In the genomic region with DNA sequence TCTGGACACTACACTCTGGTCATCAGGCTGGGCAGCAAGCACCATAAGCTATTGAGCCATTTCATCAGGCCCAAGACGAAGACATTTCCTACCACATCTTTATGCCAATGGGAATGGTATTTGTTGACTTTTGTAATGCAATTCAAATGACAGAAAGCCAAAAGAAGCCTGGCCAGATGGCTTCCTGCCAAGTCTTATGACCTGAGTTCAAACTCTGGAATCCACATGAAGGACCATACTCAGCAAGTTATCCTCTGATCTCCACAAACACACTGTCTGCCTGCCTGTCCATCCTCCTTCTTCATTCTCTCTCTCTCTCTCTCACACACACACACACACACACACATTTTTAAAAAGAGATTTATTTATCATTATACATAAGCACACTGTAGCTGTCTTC, we compare ENCODE assay signal across 11 mouse cellular contexts. TPM values are rescaled to one million over a fixed set of nuclear protein-coding genes. Genes with fewer than 3 reads are reported as not detected.
DNase-seq lines count a peak whose midpoint lies in the region; ATAC-seq lines count a peak whose summit lies in the region.
"Had no signal": no experiment of that assay in that cellular context is flagged by ENCODE, and none has a peak within 500 bp of the region (broad histone marks: within the 10 kb centered on the region; RNA-seq: fewer than 3 reads in every experiment).

No protein-coding gene starts in this region.

- H3K27ac ChIP-seq in heart, embryonic 16.5 days (ENCODE audit: low read length) = peak overlapping the region; percentile 51
- H3K27ac ChIP-seq in heart, embryonic 10.5 days = no peak overlapping the region
- H3K27ac ChIP-seq in lung, embryonic 16.5 days (ENCODE audit: low read length) = peak overlapping the region; percentile 53
- no peak overlapping the region for H3K27ac ChIP-seq in intestine, embryonic 16.5 days (ENCODE audit: low read length)
- H3K27ac ChIP-seq in forebrain, embryonic 11.5 days (ENCODE audit: low read depth, low read length) = no peak overlapping the region

- H3K4me2 ChIP-seq in heart, embryonic 16.5 days (ENCODE audit: low read depth, low read length) = no peak overlapping the region
- no peak overlapping the region for H3K4me2 ChIP-seq in lung, embryonic 16.5 days (ENCODE audit: low read depth, low read length)
- H3K4me2 ChIP-seq in intestine, embryonic 16.5 days (ENCODE audit: low read depth, low read length) = no peak overlapping the region
- H3K4me2 ChIP-seq in forebrain, embryonic 11.5 days (ENCODE audit: low read depth, low read length, severe bottlenecking) = no peak overlapping the region

- no peaks in the 10 kb centered on the region for H3K27me3 ChIP-seq in heart, embryonic 16.5 days (ENCODE audit: control insufficient read depth, insufficient read depth, low read length)
- no peaks in the 10 kb centered on the region for H3K27me3 ChIP-seq in heart, embryonic 10.5 days (ENCODE audit: insufficient read depth, poor library complexity, severe bottlenecking)
- H3K27me3 ChIP-seq in lung, embryonic 16.5 days (ENCODE audit: control insufficient read depth, insufficient read depth, low read depth, low read length) = no peaks in the 10 kb centered on the region
- H3K27me3 ChIP-seq in intestine, embryonic 16.5 days (replicated peaks; ENCODE audit: control insufficient read depth, insufficient read depth, low read length) = no peaks in the 10 kb centered on the region
- H3K27me3 ChIP-seq in forebrain, embryonic 11.5 days (ENCODE audit: control insufficient read depth, insufficient read depth, low read length) = no peaks in the 10 kb centered on the region

- intact Hi-C loops in heart, postnatal 10 days (cut with DNase I) = no loop called here

- no peaks in the 10 kb centered on the region for H3K9me3 ChIP-seq in heart, embryonic 16.5 days (replicated peaks; ENCODE audit: control insufficient read depth, low read length)
- no peaks in the 10 kb centered on the region for H3K9me3 ChIP-seq in heart, embryonic 10.5 days
- H3K9me3 ChIP-seq in lung, embryonic 16.5 days (ENCODE audit: control insufficient read depth, low read length) = no peaks in the 10 kb centered on the region
- no peaks in the 10 kb centered on the region for H3K9me3 ChIP-seq in intestine, embryonic 16.5 days (ENCODE audit: control insufficient read depth, low read length)
- no peaks in the 10 kb centered on the region for H3K9me3 ChIP-seq in forebrain, embryonic 11.5 days (ENCODE audit: control insufficient read depth, low read length)

- no peak for ATAC-seq in heart, embryonic 16.5 days (replicated peaks; ENCODE audit: extremely low read depth, insufficient read depth, low FRiP score)
- peak; percentile 57 for ATAC-seq in lung, embryonic 16.5 days (ENCODE audit: low read depth)
- ATAC-seq in intestine, embryonic 16.5 days = no peak
- no peak for ATAC-seq in forebrain, embryonic 11.5 days (replicated peaks; ENCODE audit: low FRiP score)
- no peak for ATAC-seq in erythroblast, adult 5-6 weeks (replicated peaks; ENCODE audit: low FRiP score, poor library complexity, severe bottlenecking)

- H3K4me1 ChIP-seq in heart, embryonic 16.5 days (ENCODE audit: control insufficient read depth, insufficient read depth, low read length) = peaks cover 71% of the 10 kb centered on the region
- peaks cover 61% of the 10 kb centered on the region for H3K4me1 ChIP-seq in heart, embryonic 10.5 days
- peaks cover 67% of the 10 kb centered on the region for H3K4me1 ChIP-seq in lung, embryonic 16.5 days (replicated peaks; ENCODE audit: control insufficient read depth, insufficient read depth, low read length)
- H3K4me1 ChIP-seq in intestine, embryonic 16.5 days (ENCODE audit: control insufficient read depth, insufficient read depth, low read length) = peaks cover 40% of the 10 kb centered on the region
- H3K4me1 ChIP-seq in forebrain, embryonic 11.5 days (replicated peaks; ENCODE audit: control insufficient read depth, insufficient read depth, low read length) = no peaks in the 10 kb centered on the region

- H3K4me3 ChIP-seq in heart, embryonic 16.5 days (ENCODE audit: low read length) = no peak overlapping the region
- H3K4me3 ChIP-seq in heart, embryonic 10.5 days = no peak overlapping the region
- no peak overlapping the region for H3K4me3 ChIP-seq in lung, embryonic 16.5 days (ENCODE audit: low read length)
- H3K4me3 ChIP-seq in intestine, embryonic 16.5 days (ENCODE audit: low read length) = no peak overlapping the region
- no peak overlapping the region for H3K4me3 ChIP-seq in forebrain, embryonic 11.5 days (ENCODE audit: low read depth, low read length)

- WGBS in heart, embryonic 16.5 days = 27% methylated on average over 1 of the region's 1 CpGs
- WGBS in heart, embryonic 10.5 days = 87% methylated on average over 1 of the region's 1 CpGs
- 10% methylated on average over 1 of the region's 1 CpGs for WGBS in lung, embryonic 16.5 days
- WGBS in intestine, embryonic 16.5 days = 29% methylated on average over 1 of the region's 1 CpGs
- 81% methylated on average over 1 of the region's 1 CpGs for whole genome bisulfite sequencing in forebrain, embryonic 11.5 days

- no peak for DNase-seq in heart, embryonic 10.5 days (ENCODE audit: low spot score)
- DNase-seq in NIH3T3 (ENCODE audit: low read depth) = peak; percentile 91
- peak; percentile 54 to 55 for DNase-seq in heart, postnatal 10 days
- no peak for DNase-seq in forebrain, embryonic 11.5 days (ENCODE audit: low spot score)
- DNase-seq: thymus, adult 18-20 months had no signal

- H3K9ac ChIP-seq in heart, embryonic 16.5 days (ENCODE audit: low read length) = no peak overlapping the region
- no peak overlapping the region for H3K9ac ChIP-seq in lung, embryonic 16.5 days (ENCODE audit: low read length)
- no peak overlapping the region for H3K9ac ChIP-seq in intestine, embryonic 16.5 days (ENCODE audit: low read depth, low read length)
- H3K9ac ChIP-seq in forebrain, embryonic 11.5 days (ENCODE audit: low read length) = no peak overlapping the region

- H3K36me3 ChIP-seq in heart, embryonic 16.5 days (ENCODE audit: control insufficient read depth, insufficient read depth) = no peaks in the 10 kb centered on the region
- H3K36me3 ChIP-seq in heart, embryonic 10.5 days = no peaks in the 10 kb centered on the region
- no peaks in the 10 kb centered on the region for H3K36me3 ChIP-seq in lung, embryonic 16.5 days (ENCODE audit: control insufficient read depth, insufficient read depth, low read length)
- no peaks in the 10 kb centered on the region; the same call in 1 of the 2 replicates for H3K36me3 ChIP-seq in intestine, embryonic 16.5 days (ENCODE audit: control insufficient read depth, insufficient read depth, low read length)
- H3K36me3 ChIP-seq in forebrain, embryonic 11.5 days (ENCODE audit: control insufficient read depth, insufficient read depth, low read length) = no peaks in the 10 kb centered on the region

RNA-seq across cellular contexts. Expression of gene Abhd17c, which starts 19.0 kb away (rescaled TPM):
- polyA plus RNA-seq in heart, embryonic 16.5 days (2015; fragmentation: Nextera tagmentation; extraction: Ambion mirVana) = 14.5 and 34.1 TPM in 2 replicates
- 27.7 and 39.4 TPM in 2 replicates for polyA plus RNA-seq in heart, embryonic 10.5 days (2016; fragmentation: Nextera tagmentation; extraction: Ambion mirVana)
- 10 to 100 TPM; 39.3 to 46.7 TPM for total RNA-seq in heart, postnatal 10 days (2021)
- polyA plus RNA-seq in lung, embryonic 16.5 days (2015; fragmentation: Nextera tagmentation; extraction: Ambion mirVana) = 9.4 and 9.8 TPM in 2 replicates
- 12.5 and 15.1 TPM in 2 replicates for polyA plus RNA-seq in intestine, embryonic 16.5 days (2015; fragmentation: Nextera tagmentation; extraction: Ambion mirVana)
- 71.3 and 77.7 TPM in 2 replicates for polyA plus RNA-seq in forebrain, embryonic 11.5 days (2014; fragmentation: Nextera tagmentation; extraction: Ambion mirVana)
- 11.5 and 12.7 TPM in 2 replicates for total RNA-seq in erythroblast, adult 5-6 weeks (2015; ENCODE audit: low replicate concordance)
- total RNA-seq in erythroblast, adult 5-6 weeks (2017; ENCODE audit: low replicate concordance) = 4.3 and 6.8 TPM in 2 replicates

RNA-seq across cellular contexts. Expression of gene Cemip, which starts 46.4 kb away (rescaled TPM):
- 0.32 and 0.64 TPM in 2 replicates for polyA plus RNA-seq in heart, embryonic 16.5 days (2015; fragmentation: Nextera tagmentation; extraction: Ambion mirVana)
- polyA plus RNA-seq in heart, embryonic 10.5 days (2016; fragmentation: Nextera tagmentation; extraction: Ambion mirVana) = 0.41 and 0.70 TPM in 2 replicates
- 1 to 10 TPM; 1.5 TPM for total RNA-seq in heart, postnatal 10 days (2021)
- 1.4 and 1.5 TPM in 2 replicates for polyA plus RNA-seq in lung, embryonic 16.5 days (2015; fragmentation: Nextera tagmentation; extraction: Ambion mirVana)
- polyA plus RNA-seq in intestine, embryonic 16.5 days (2015; fragmentation: Nextera tagmentation; extraction: Ambion mirVana) = 0.28 and 0.40 TPM in 2 replicates
- polyA plus RNA-seq in forebrain, embryonic 11.5 days (2014; fragmentation: Nextera tagmentation; extraction: Ambion mirVana) = 0.71 and 0.94 TPM in 2 replicates
- 0.42 TPM in 1 of 2 replicates, not detected in the other for total RNA-seq in erythroblast, adult 5-6 weeks (2015; ENCODE audit: low replicate concordance)
- total RNA-seq in erythroblast, adult 5-6 weeks (2017; ENCODE audit: low replicate concordance) = not detected in 2 replicates
- total RNA-seq: hematopoietic stem cell, adult 5-6 weeks had no signal
- polyA plus RNA-seq: limb, embryonic 11.5 days had no signal

Comparison
In these comparisons a context has a peak if more than half of its experiments do, and no peak if none do; other contexts are left out.
1. H3K27ac ChIP-seq: peak in heart, embryonic 16.5 days (single experiment) and lung, embryonic 16.5 days (single experiment); none in heart, embryonic 10.5 days (single experiment), intestine, embryonic 16.5 days (single experiment) and forebrain, embryonic 11.5 days (single experiment).
2. DNase-seq: peak in NIH3T3 (single experiment) and heart, postnatal 10 days (2 of 2); none in heart, embryonic 10.5 days (single experiment) and forebrain, embryonic 11.5 days (single experiment).